Mouse (Mus musculus): ENCODE results near the gene Gspt1. TPM values are rescaled to one million over a fixed set of nuclear protein-coding genes. Genes with fewer than 3 reads are reported as not detected.

The Gspt1 gene
- total and polyA plus RNA-seq, 3 experiments = 84.4 to 547 (median 376) TPM

GRCm38 (mm10) chr16:11253065-11253831 is 877 bp downstream of the Gspt1 start:
- peaks cover 52% of the 10 kb centered on the region for H3K79me2 ChIP-seq (ENCODE audit: control insufficient read depth, insufficient read depth, low read length, poor library complexity)
- TF ChIP-seq ZC3H11A (IDR thresholded peaks at IDR 0.05; ENCODE audit: low read depth, low read length) (no peak), BHLHE40 (IDR thresholded peaks at IDR 0.05; ENCODE audit: borderline replicate concordance, low read depth, low read length) (no peak), MAFK (IDR thresholded peaks at IDR 0.05; ENCODE audit: borderline replicate concordance, low read depth, low read length) (no peak), RAD21 (IDR thresholded peaks at IDR 0.05; ENCODE audit: low read depth, low read length) (no peak), UBTF (IDR thresholded peaks at IDR 0.05; ENCODE audit: borderline replicate concordance, insufficient read depth, low read depth, low read length) (0 out of 2 replicates have a peak, but pooled peaks have one; percentile 23), SIN3A (IDR thresholded peaks at IDR 0.05; ENCODE audit: low read length) (peak; percentile 70), NRF1 (IDR thresholded peaks at IDR 0.05; ENCODE audit: insufficient read depth, low read depth, low read length, poor library complexity, severe bottlenecking) (no peak), ETS1 (IDR thresholded peaks at IDR 0.05; ENCODE audit: low read depth, low read length) (no peak), RCOR1 (IDR thresholded peaks at IDR 0.05; ENCODE audit: low read depth, low read length) (no peak), TCF12 (IDR thresholded peaks at IDR 0.05; ENCODE audit: low read depth, low read length) (no peak), KAT2A (conservative IDR thresholded peaks at IDR 0.05; ENCODE audit: low read depth, low read length) (no peak), GATA1 (IDR thresholded peaks at IDR 0.05; ENCODE audit: low read depth, low read length) (no peak), TAL1 (IDR thresholded peaks at IDR 0.05; ENCODE audit: low read length) (no peak), POLR2A (IDR thresholded peaks at IDR 0.05; ENCODE audit: control insufficient read depth in 1 of 2, insufficient read depth in 1 of 2, low read depth in 1 of 2, low read length in 2 of 2, poor library complexity in 1 of 2) (peak; percentile 34 to 78; a peak in 3 of 4 replicates), EP300 (IDR thresholded peaks at IDR 0.05; ENCODE audit: low read depth in 1 of 2, low read length in 2 of 2) (no peak), ZNF384 (IDR thresholded peaks at IDR 0.05; ENCODE audit: low read depth, low read length) (no peak), CHD2 (IDR thresholded peaks at IDR 0.05; ENCODE audit: low read length) (no peak), USF2 (IDR thresholded peaks at IDR 0.05; ENCODE audit: borderline replicate concordance in 1 of 2, insufficient read depth in 1 of 2, low read depth in 1 of 2, low read length in 2 of 2) (no peak), ELF1 (IDR thresholded peaks at IDR 0.05; ENCODE audit: low read depth, low read length) (no peak), E2F4 (IDR thresholded peaks at IDR 0.05; ENCODE audit: borderline replicate concordance, low read depth, low read length) (no peak), POLR2AphosphoS5 (IDR thresholded peaks at IDR 0.05; ENCODE audit: borderline replicate concordance, low read depth, low read length) (no peak), ZMIZ1 (IDR thresholded peaks at IDR 0.05; ENCODE audit: low read depth, low read length) (no peak), CTCF (IDR thresholded peaks at IDR 0.05 in 2 of 3, conservative IDR thresholded peaks at IDR 0.05 in 1 of 3; ENCODE audit: control insufficient read depth in 1 of 3, insufficient read depth in 1 of 3, low read depth in 2 of 3, low read length in 3 of 3, poor library complexity in 1 of 3, severe bottlenecking in 1 of 3) (no peak), POLR2AphosphoS2 (IDR thresholded peaks at IDR 0.05; ENCODE audit: low read length) (no peak), MYB (IDR thresholded peaks at IDR 0.05; ENCODE audit: low read depth, low read length) (no peak), GABPA (IDR thresholded peaks at IDR 0.05; ENCODE audit: low read depth, low read length) (no peak), HCFC1 (IDR thresholded peaks at IDR 0.05; ENCODE audit: low read depth, low read length) (peak; percentile 51; the same call in 1 of the 2 replicates), CHD1 (IDR thresholded peaks at IDR 0.05; ENCODE audit: low read depth, low read length) (0 out of 2 replicates have a peak, but pooled peaks have one; percentile 9), NELFE (IDR thresholded peaks at IDR 0.05; ENCODE audit: low read depth, low read length) (peak; percentile 49; the same call in 1 of the 2 replicates), USF1 (IDR thresholded peaks at IDR 0.05; ENCODE audit: low read depth, low read length) (no peak), ZKSCAN1 (IDR thresholded peaks at IDR 0.05; ENCODE audit: low read depth, low read length) (no peak), MAX (IDR thresholded peaks at IDR 0.05; ENCODE audit: low read length) (0 out of 2 replicates have a peak, but pooled peaks have one; percentile 23), MAZ (IDR thresholded peaks at IDR 0.05; ENCODE audit: low read depth, low read length) (no peak), MEF2A (IDR thresholded peaks at IDR 0.05; ENCODE audit: extremely low read depth, insufficient replicate concordance, low read depth, low read length, poor library complexity, severe bottlenecking) (no peak), SMC3 (IDR thresholded peaks at IDR 0.05; ENCODE audit: low read depth, low read length) (no peak), MXI1 (IDR thresholded peaks at IDR 0.05; ENCODE audit: low read depth, low read length) (peak; percentile 85; the same call in 1 of the 2 replicates)

More at GRCm38 (mm10) chr16:11253065-11253831, 877 bp downstream of the Gspt1 start:
- Histone ChIP-seq H3K9ac (ENCODE audit: control insufficient read depth, low read depth, low read length, poor library complexity, severe bottlenecking) (peak overlapping the region; percentile 97), H3K4me1 (ENCODE audit: control insufficient read depth in 1 of 2, insufficient read depth in 2 of 2, low read length in 2 of 2) (peaks cover 7 to 8% of the 10 kb centered on the region in 2 experiments), H3K27me3 (ENCODE audit: control insufficient read depth in 1 of 2, insufficient read depth in 2 of 2, low read length in 2 of 2) (no peaks in the 10 kb centered on the region), H3K27ac (ENCODE audit: control insufficient read depth, low read depth, low read length) (peak overlapping the region; percentile 79), H3K36me3 (ENCODE audit: control insufficient read depth in 1 of 2, insufficient read depth in 2 of 2, low read length in 2 of 2) (peaks cover 6 to 25% of the 10 kb centered on the region in 2 experiments), H3K4me3 (ENCODE audit: control insufficient read depth in 1 of 2, insufficient read depth in 1 of 2, low read depth in 2 of 2, low read length in 2 of 2) (peak overlapping the region; percentile 73 to 80), H3K9me3 (replicated peaks; ENCODE audit: insufficient read depth, low read length) (no peaks in the 10 kb centered on the region)
- peak; percentile 76 for DNase-seq (ENCODE audit: low read depth, low spot score)

All from MEL (cell line).